Mouse (Mus musculus): Measurements from ENCODE around the gene Ppil6. TPM values are rescaled to one million over a fixed set of nuclear protein-coding genes. Genes with fewer than 3 reads are reported as not detected.

Ppil6 gene
- polyA plus RNA-seq, 1 experiment from 2014 or later: 3.3 TPM

- Histone ChIP-seq H3K4me2 (ENCODE audit: low read length) (no peak overlapping the region), H3K27me3 (ENCODE audit: insufficient read depth, low read length) (no peaks in the 10 kb centered on the region), H3K9me3 (replicated peaks; ENCODE audit: low read length) (no peaks in the 10 kb centered on the region), H3K4me1 (replicated peaks; ENCODE audit: insufficient read depth, low read length) (no peaks in the 10 kb centered on the region), H3K4me3 (replicated peaks; ENCODE audit: low read depth, low read length) (no peak overlapping the region), H3K36me3 (ENCODE audit: insufficient read depth, low read length) (peaks cover 37% of the 10 kb centered on the region), H3K27ac (no peak overlapping the region), H3K9ac (ENCODE audit: low read depth, low read length) (no peak overlapping the region)
- WGBS: 83% methylated on average over 5 of the region's 5 CpGs
- no peak for TF ChIP-seq CTCF (IDR thresholded peaks at IDR 0.05; ENCODE audit: low read depth)
- ATAC-seq (replicated peaks; ENCODE audit: low FRiP score, low read depth) (no peak), DNase-seq (ENCODE audit: low spot score) (no peak)
Observed at GRCm38 (mm10) chr10:41529972-41530371, 39.7 kb downstream of the Ppil6 start.

DNA sequence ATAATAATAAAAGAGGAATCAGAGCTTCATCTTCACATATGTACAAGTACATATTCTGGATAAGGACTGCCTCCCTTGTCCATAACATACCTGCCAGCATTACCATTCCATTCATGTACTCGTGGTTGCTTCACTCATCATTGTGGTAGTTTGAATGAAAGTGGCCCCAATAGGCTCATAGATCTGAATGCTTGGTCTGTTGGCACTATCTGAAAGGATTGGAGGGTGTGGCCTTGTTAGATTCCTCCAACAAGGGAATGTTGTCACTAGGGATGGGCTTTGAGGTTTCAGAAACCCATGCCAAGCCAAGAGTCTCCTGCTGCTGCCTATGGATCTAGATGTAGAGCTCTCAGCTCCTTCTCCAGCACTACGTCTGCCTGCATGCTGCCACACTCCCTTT, 45.8 kb downstream of the Ppil6 start:
- Histone ChIP-seq H3K36me3 (ENCODE audit: insufficient read depth, low read length) (peaks cover 17% of the 10 kb centered on the region; the same call in 1 of the 2 replicates), H3K4me1 (replicated peaks; ENCODE audit: insufficient read depth, low read length) (no peaks in the 10 kb centered on the region), H3K4me2 (ENCODE audit: low read length) (no peak overlapping the region), H3K9me3 (replicated peaks; ENCODE audit: low read length) (no peaks in the 10 kb centered on the region), H3K9ac (ENCODE audit: low read depth, low read length) (no peak overlapping the region), H3K4me3 (replicated peaks; ENCODE audit: low read depth, low read length) (no peak overlapping the region), H3K27me3 (ENCODE audit: insufficient read depth, low read length) (no peaks in the 10 kb centered on the region), H3K27ac (no peak overlapping the region)
- TF ChIP-seq CTCF (IDR thresholded peaks at IDR 0.05; ENCODE audit: low read depth): no peak
- WGBS: 95% methylated on average over 2 of the region's 2 CpGs
- ATAC-seq (replicated peaks; ENCODE audit: low FRiP score, low read depth) (no peak), DNase-seq (ENCODE audit: low spot score) (no peak)

GRCm38 (mm10) chr10:41536714-41537113, 46.5 kb downstream of the Ppil6 start:
- ATAC-seq (replicated peaks; ENCODE audit: low FRiP score, low read depth): no peak
- WGBS: 86% methylated on average over 1 of the region's 1 CpGs
- no peak for DNase-seq (ENCODE audit: low spot score)

DNA sequence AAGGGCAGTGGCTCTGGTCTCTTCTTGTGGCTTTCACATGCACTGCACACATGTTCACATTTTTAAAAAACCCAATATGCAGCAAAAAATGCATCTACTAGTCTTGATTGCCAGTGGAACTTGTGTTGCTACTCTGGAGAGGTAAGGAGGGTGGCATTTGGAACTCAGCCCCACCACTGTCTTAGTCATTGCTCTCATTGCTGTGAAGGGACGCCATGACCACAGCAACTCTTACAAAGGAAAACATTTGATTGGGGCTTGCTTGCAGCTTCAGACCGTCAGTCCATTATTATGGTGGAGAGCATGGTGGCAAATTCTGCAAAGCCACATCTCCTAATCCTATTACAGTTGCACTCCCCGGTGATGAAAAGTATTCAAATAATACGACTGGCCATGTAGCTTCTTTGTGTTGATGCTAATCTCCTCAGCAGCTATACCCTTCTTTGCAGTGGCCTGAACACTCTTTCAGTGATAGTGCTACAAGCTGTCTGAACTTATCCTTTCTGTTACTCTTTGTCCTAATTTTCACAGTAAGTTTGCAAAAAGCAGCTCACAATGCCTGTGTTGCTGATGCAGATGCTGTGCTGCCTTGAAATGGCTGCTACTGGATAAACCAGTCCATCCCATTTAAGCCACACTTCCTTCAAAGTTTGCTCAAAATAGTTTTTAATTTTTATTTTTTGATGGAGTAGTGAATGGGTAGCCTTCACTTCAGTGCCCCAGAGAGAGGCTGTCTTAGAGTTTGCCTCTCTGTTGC, 47.2 kb downstream of the Ppil6 start:
- H3K36me3 ChIP-seq (ENCODE audit: insufficient read depth, low read length): peaks cover 15% of the 10 kb centered on the region; the same call in 1 of the 2 replicates
- no peak overlapping the region for H3K4me2 ChIP-seq (ENCODE audit: low read length)
- H3K9ac ChIP-seq (ENCODE audit: low read depth, low read length): no peak overlapping the region
- no peaks in the 10 kb centered on the region for H3K9me3 ChIP-seq (replicated peaks; ENCODE audit: low read length)
- DNase-seq (ENCODE audit: low spot score) (no peak), ATAC-seq (replicated peaks; ENCODE audit: low FRiP score, low read depth) (no peak)
- TF ChIP-seq CTCF (IDR thresholded peaks at IDR 0.05; ENCODE audit: low read depth): no peak
- no peak overlapping the region for H3K27ac ChIP-seq
- H3K4me1 ChIP-seq (replicated peaks; ENCODE audit: insufficient read depth, low read length): no peaks in the 10 kb centered on the region
- no peak overlapping the region for H3K4me3 ChIP-seq (replicated peaks; ENCODE audit: low read depth, low read length)
- H3K27me3 ChIP-seq (ENCODE audit: insufficient read depth, low read length): no peaks in the 10 kb centered on the region
- WGBS: 96% methylated on average over 4 of the region's 4 CpGs

More at GRCm38 (mm10) chr10:41536714-41537113, 46.5 kb downstream of the Ppil6 start:
- no peak overlapping the region for H3K4me2 ChIP-seq (ENCODE audit: low read length)
- no peaks in the 10 kb centered on the region for H3K27me3 ChIP-seq (ENCODE audit: insufficient read depth, low read length)
- no peaks in the 10 kb centered on the region for H3K9me3 ChIP-seq (replicated peaks; ENCODE audit: low read length)
- no peak overlapping the region for H3K4me3 ChIP-seq (replicated peaks; ENCODE audit: low read depth, low read length)
- H3K4me1 ChIP-seq (replicated peaks; ENCODE audit: insufficient read depth, low read length): no peaks in the 10 kb centered on the region
- no peak for TF ChIP-seq CTCF (IDR thresholded peaks at IDR 0.05; ENCODE audit: low read depth)
- peaks cover 17% of the 10 kb centered on the region; the same call in 1 of the 2 replicates for H3K36me3 ChIP-seq (ENCODE audit: insufficient read depth, low read length)
- no peak overlapping the region for H3K27ac ChIP-seq
- H3K9ac ChIP-seq (ENCODE audit: low read depth, low read length): no peak overlapping the region

- no peak overlapping the region for H3K4me3 ChIP-seq (replicated peaks; ENCODE audit: low read depth, low read length)
- no peaks in the 10 kb centered on the region for H3K27me3 ChIP-seq (ENCODE audit: insufficient read depth, low read length)
- H3K27ac ChIP-seq: no peak overlapping the region
- H3K9me3 ChIP-seq (replicated peaks; ENCODE audit: low read length): no peaks in the 10 kb centered on the region
- peaks cover 12% of the 10 kb centered on the region; the same call in 1 of the 2 replicates for H3K36me3 ChIP-seq (ENCODE audit: insufficient read depth, low read length)
- 95% methylated on average over 3 of the region's 3 CpGs for WGBS
- H3K9ac ChIP-seq (ENCODE audit: low read depth, low read length): no peak overlapping the region
- TF ChIP-seq CTCF (IDR thresholded peaks at IDR 0.05; ENCODE audit: low read depth): no peak
- no peak for DNase-seq (ENCODE audit: low spot score)
- ATAC-seq (replicated peaks; ENCODE audit: low FRiP score, low read depth): no peak
- no peaks in the 10 kb centered on the region for H3K4me1 ChIP-seq (replicated peaks; ENCODE audit: insufficient read depth, low read length)
- no peak overlapping the region for H3K4me2 ChIP-seq (ENCODE audit: low read length)
Observed at GRCm38 (mm10) chr10:41537983-41538330, 47.7 kb downstream of the Ppil6 start.

GRCm38 (mm10) chr10:41538986-41539385, 48.7 kb downstream of the Ppil6 start:
- 93% methylated on average over 4 of the region's 4 CpGs for WGBS
- H3K4me3 ChIP-seq (replicated peaks; ENCODE audit: low read depth, low read length): no peak overlapping the region
- H3K4me2 ChIP-seq (ENCODE audit: low read length): no peak overlapping the region
- no peaks in the 10 kb centered on the region for H3K4me1 ChIP-seq (replicated peaks; ENCODE audit: insufficient read depth, low read length)
- TF ChIP-seq CTCF (IDR thresholded peaks at IDR 0.05; ENCODE audit: low read depth): no peak
- no peak overlapping the region for H3K9ac ChIP-seq (ENCODE audit: low read depth, low read length)
- no peak for DNase-seq (ENCODE audit: low spot score)
- H3K36me3 ChIP-seq (ENCODE audit: insufficient read depth, low read length): peaks cover 4% of the 10 kb centered on the region; the same call in 1 of the 2 replicates
- no peaks in the 10 kb centered on the region for H3K9me3 ChIP-seq (replicated peaks; ENCODE audit: low read length)
- H3K27ac ChIP-seq: no peak overlapping the region
- no peaks in the 10 kb centered on the region for H3K27me3 ChIP-seq (ENCODE audit: insufficient read depth, low read length)
- ATAC-seq (replicated peaks; ENCODE audit: low FRiP score, low read depth): no peak
